Mouse (Mus musculus) lung, embryonic 14.5 days (tissue): Measurements from ENCODE around the gene Id3. TPM values are rescaled to one million over a fixed set of nuclear protein-coding genes. Genes with fewer than 3 reads are reported as not detected.

Source experiments
- ATAC-seq: fragments of 200-750 bp; cut with Nextera tagmentation; 2 replicates; pipeline ENCODE4 v1.8.0; 2017; ENCODE audit warnings: mild to moderate bottlenecking, moderate TSS enrichment, moderate library complexity; ENCODE audit not compliant: insufficient read depth
- DNase-seq: peaks from one replicate; pipeline ENCODE4 v3.0.0-alpha.2; 2015
- H3K27ac ChIP-seq: fragments of 300-500 bp; sonication (generic); 2 replicates; pipeline ENCODE4 v1.5.1; 2014; ENCODE audit warnings: low read depth, mild to moderate bottlenecking, moderate library complexity
- H3K27me3 ChIP-seq: fragments of 300-500 bp; sonication (generic); 2 replicates; pipeline ENCODE4 v1.6.1; 2014; ENCODE audit warnings: low read length, control low read depth; ENCODE audit not compliant: insufficient read depth
- H3K36me3 ChIP-seq: fragments of 300-500 bp; sonication (generic); 2 replicates; pipeline ENCODE4 v1.6.1; 2014; ENCODE audit warnings: control low read depth; ENCODE audit not compliant: insufficient read depth
- H3K4me1 ChIP-seq: fragments of 300-500 bp; sonication (generic); 2 replicates; pipeline ENCODE4 v1.6.1; 2014; ENCODE audit warnings: antibody characterized with exemption, control low read depth; ENCODE audit not compliant: insufficient read depth
- H3K4me2 ChIP-seq: fragments of 300-500 bp; sonication (generic); 2 replicates; pipeline ENCODE4 v1.6.1; 2014; ENCODE audit warnings: mild to moderate bottlenecking
- H3K4me3 ChIP-seq: fragments of 300-500 bp; sonication (generic); 2 replicates; pipeline ENCODE4 v1.5.1; 2014; ENCODE audit warnings: low read depth, low read length
- H3K9ac ChIP-seq: fragments of 300-500 bp; sonication (generic); 2 replicates; pipeline ENCODE4 v1.6.1; 2014
- H3K9me3 ChIP-seq: fragments of 300-500 bp; sonication (generic); 2 replicates; pipeline ENCODE4 v1.6.1; 2016; ENCODE audit warnings: low read depth, low read length, control low read depth
- CTCF ChIP-seq: IDR thresholded peaks from 2 replicates; pipeline ENCODE4 v1.5.1; 2016; ENCODE audit warnings: antibody characterized with exemption, low read depth
- WGBS: fragments of 180-500 bp; shearing (Covaris S2); extraction: QIAGEN DNeasy Blood & Tissue Kit; methylation state at CpG from one replicate; pipeline ENCODE4 v1.1.7; 2014; 5-methylcytosine and 5-hydroxymethylcytosine counted together
- polyA plus RNA-seq: library from polyadenylated mRNA; unstranded; fragments of >200 nt; fragmentation: Nextera tagmentation; extraction: Ambion mirVana; gene quantifications from 2 replicates; pipeline ENCODE4 v1.2.1, GENCODE M21; 2014

Gene Id3
- polyA plus RNA-seq, 1 experiment from 2014 or later: 469 TPM

GRCm38 (mm10) chr4:136135874-136136728 is 7.2 kb upstream of the Id3 start:
- Histone ChIP-seq H3K4me2 (peak overlapping the region; percentile 84), H3K27me3 (no peaks in the 10 kb centered on the region), H3K36me3 (no peaks in the 10 kb centered on the region), H3K4me1 (peaks cover 47% of the 10 kb centered on the region), H3K9ac (peak overlapping the region; percentile 74), H3K4me3 (peak overlapping the region; percentile 42), H3K9me3 (no peaks in the 10 kb centered on the region), H3K27ac (peak overlapping the region; percentile 97)
- DNase-seq (peak; percentile 74), ATAC-seq (no peak)
- peak; percentile 52 for TF ChIP-seq CTCF
- 32% methylated on average over 9 of the region's 9 CpGs for WGBS

GRCm38 (mm10) chr4:136139326-136140110 is 3.8 kb upstream of the Id3 start:
- no peak for DNase-seq
- Histone ChIP-seq H3K27ac (peak overlapping the region; percentile 100), H3K36me3 (no peaks in the 10 kb centered on the region), H3K9me3 (no peaks in the 10 kb centered on the region), H3K27me3 (no peaks in the 10 kb centered on the region), H3K4me3 (no peak overlapping the region), H3K4me2 (peak overlapping the region; percentile 58), H3K9ac (0 out of 2 replicates have a peak overlapping the region, but pooled peaks have one; percentile 20), H3K4me1 (peaks cover 55% of the 10 kb centered on the region)
- ATAC-seq: no peak
- no peak for TF ChIP-seq CTCF
- WGBS: 34% methylated on average over 17 of the region's 17 CpGs

GRCm38 (mm10) chr4:136140327-136141250 is 2.7 kb upstream of the Id3 start:
- Histone ChIP-seq H3K9me3 (no peaks in the 10 kb centered on the region), H3K4me1 (peaks cover 54% of the 10 kb centered on the region)
- peak; percentile 91 for ATAC-seq

GRCm38 (mm10) chr4:136142267-136143192 is 767 bp upstream of the Id3 start:
- Histone ChIP-seq H3K36me3 (peaks cover 15% of the 10 kb centered on the region), H3K27ac (peak overlapping the region; percentile 100), H3K9ac (peak overlapping the region; percentile 41), H3K27me3 (no peaks in the 10 kb centered on the region), H3K4me3 (peak overlapping the region; percentile 83), H3K4me1 (peaks cover 63% of the 10 kb centered on the region), H3K4me2 (peak overlapping the region; percentile 75), H3K9me3 (no peaks in the 10 kb centered on the region)
- peak; percentile 34 for DNase-seq
- WGBS: 7% methylated on average over 17 of the region's 17 CpGs
- ATAC-seq: no peak
- no peak for TF ChIP-seq CTCF

More at GRCm38 (mm10) chr4:136140327-136141250, 2.7 kb upstream of the Id3 start:
- peak overlapping the region; percentile 19 for H3K4me3 ChIP-seq
- peak overlapping the region; percentile 100 for H3K27ac ChIP-seq
- DNase-seq: peak; percentile 99
- peak overlapping the region; percentile 45 for H3K9ac ChIP-seq
- H3K36me3 ChIP-seq: peaks cover 7% of the 10 kb centered on the region; the same call in 1 of the 2 replicates
- H3K27me3 ChIP-seq: no peaks in the 10 kb centered on the region
- peak; percentile 33 for TF ChIP-seq CTCF
- WGBS: 6% methylated on average over 31 of the region's 31 CpGs
- peak overlapping the region; percentile 58 for H3K4me2 ChIP-seq

- Histone ChIP-seq H3K36me3 (peaks cover 15% of the 10 kb centered on the region), H3K9ac (peak overlapping the region; percentile 88), H3K4me3 (peak overlapping the region; percentile 83), H3K4me2 (peak overlapping the region; percentile 75), H3K4me1 (peaks cover 53% of the 10 kb centered on the region), H3K27ac (peak overlapping the region; percentile 100), H3K9me3 (no peaks in the 10 kb centered on the region), H3K27me3 (no peaks in the 10 kb centered on the region)
- TF ChIP-seq CTCF: 0 out of 2 replicates have a peak, but pooled peaks have one; percentile 1
- DNase-seq (peak; percentile 87), ATAC-seq (no peak)
- WGBS: under 1% methylated on average over 50 of the region's 50 CpGs
These were observed 1.0 kb downstream of the Id3 start for GRCm38 (mm10) chr4:136144126-136144926.
